Mouse (Mus musculus): Measurements from ENCODE around the gene St6galnac3.

Gene St6galnac3

DNA sequence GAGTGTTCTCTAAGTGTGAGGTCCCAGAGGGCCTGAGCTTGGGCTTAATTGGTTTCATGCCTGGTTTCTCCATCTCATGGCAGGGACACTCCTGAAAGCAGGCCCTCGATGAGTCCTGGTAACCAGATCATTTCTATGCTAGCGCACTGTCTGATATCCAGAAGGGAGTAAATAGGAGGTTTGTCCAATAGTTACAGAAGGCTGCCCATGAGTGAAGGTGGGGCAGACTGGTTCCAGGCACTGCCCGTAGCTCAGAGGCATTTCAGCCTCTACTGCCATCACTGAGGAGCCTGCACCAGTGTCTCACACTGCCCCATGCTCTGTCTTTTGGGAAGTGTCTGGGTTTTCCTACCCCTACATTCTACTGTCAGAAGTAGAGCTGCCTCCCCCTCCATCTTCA, 72.1 kb downstream of the St6galnac3 start:
- no peak for DNase-seq (ENCODE audit: low spot score)

DNA sequence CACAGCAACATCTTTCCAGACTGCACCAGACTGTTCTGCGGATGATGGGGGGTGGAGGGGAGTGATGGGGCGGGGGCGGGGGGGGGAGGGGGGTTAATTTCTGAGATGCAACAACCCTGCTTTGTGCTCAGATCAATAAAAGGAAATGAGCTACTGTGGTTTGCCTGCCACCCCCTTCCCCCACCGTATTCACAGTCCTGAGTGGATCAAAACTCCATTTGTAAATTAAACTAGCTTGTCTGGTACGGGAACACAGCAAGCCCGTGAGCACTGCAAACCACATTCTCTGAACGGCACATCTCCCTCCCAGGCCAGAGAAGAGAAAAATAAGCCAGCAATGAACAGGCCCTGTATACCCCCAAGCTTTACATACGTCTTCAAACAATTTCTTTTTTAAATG, 76.3 kb downstream of the St6galnac3 start:
- no peak for DNase-seq (ENCODE audit: low spot score)

DNA sequence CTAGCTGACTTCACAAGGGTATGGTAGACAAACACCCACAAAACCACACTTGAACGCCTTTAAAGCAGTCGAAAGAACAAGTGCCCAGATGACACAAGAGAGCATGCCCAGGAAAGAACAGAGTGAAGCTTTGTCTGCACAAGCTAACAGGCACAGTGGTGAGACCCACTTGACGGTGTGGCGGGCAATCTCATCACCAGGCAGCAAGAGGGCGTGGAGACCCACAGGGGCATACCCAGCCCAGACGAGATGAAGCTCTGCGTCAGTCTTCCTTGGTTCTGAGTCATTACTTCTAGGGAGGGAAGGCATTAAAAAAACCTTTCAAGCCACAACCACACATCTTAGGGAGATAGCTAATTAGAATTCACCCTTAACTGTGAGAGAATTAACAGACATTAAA, 79.2 kb downstream of the St6galnac3 start:
- no peak for DNase-seq (ENCODE audit: low spot score)

DNA sequence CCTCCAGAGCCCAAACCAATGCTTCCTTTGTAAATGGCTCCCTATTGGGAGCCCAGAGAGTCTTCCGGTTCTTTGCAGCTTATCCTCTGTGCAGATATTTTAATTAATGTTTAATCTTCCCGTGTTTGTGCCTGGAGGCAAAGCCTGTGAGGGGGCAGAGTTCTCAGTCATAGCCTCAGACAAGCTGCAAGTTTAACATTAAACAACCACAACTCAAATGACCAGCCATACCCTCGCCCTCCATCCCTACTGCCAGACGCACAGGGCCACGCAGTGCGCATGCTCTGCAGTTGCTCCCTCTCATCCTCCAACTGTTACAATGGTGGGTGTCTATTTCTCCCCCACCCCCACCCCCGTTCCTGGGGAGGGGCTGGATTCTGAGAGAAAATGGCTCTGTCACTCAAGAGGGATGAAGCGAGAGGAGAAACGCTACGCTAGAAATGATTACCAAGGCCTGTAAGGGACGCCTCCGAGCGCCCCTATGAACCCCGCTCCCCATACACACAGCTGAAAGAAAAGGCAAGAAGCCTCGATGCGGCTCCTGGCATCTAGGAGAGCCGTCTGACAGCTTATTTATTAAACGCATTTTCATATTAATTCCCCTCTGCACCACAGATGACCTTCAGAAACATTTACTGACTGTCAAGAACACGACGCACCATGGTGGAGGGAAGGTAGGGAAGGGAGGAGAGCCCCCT, 81.0 kb downstream of the St6galnac3 start:
- DNase-seq (ENCODE audit: low spot score): peak; percentile 77

DNA sequence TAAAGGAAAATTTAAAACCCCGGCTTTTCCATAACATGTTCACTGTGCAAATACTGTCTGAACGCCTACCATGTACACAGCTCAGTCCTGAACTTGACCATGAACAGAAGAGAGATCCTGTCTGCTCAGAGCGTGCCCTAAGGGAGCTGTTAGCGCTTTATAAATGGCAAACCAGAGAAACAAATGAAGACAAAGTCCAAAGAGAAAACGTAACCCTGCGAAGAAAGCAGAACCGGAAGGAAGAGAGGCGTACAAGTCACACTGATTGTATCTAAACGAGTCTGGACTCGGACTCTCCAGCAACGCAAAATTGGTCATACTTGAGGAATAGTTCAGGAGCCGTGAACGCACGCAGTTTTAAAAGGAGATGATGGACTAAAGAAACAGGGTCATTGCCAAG, 82.1 kb downstream of the St6galnac3 start:
- no peak for DNase-seq (ENCODE audit: low spot score)

DNA sequence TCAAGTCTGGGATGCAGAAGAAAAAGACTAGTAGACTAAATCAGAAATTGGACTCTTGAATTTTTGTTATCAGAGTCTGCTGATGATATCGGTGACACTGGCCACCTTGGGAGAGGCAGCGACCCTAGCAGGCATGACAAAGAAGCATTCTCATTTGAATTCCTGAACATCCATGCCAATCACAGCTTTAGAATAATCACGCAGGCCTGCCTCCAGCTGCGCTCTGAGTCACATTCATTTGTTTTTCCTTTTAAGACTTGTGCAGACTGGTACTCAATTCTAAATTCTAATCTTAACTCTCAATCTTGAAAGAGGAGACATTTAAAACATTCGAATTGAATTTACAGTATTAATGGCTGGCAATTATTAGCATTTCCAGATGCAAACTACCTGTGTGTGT, 83.2 kb downstream of the St6galnac3 start:
- DNase-seq (ENCODE audit: low spot score): no peak

DNA sequence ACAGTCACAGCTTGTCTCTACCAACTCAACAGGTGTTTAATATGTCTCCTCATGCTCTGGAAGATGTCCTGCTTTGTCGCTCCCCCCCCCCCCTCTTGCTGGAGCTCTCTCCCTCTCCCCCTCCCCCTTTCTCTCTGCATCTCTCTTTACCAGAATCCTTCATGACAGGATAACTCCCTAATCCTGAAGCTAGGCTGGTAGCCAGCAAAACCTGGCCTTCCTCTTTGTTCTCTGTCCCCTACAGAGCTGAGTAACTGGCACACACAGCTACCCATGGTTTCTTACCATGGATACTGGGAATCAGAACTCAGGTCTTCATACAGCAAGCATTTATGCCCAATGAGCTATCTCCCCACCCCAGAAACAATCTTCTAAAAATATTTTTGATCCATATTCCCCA, 87.6 kb downstream of the St6galnac3 start:
- no peak for DNase-seq (ENCODE audit: low spot score)

DNA sequence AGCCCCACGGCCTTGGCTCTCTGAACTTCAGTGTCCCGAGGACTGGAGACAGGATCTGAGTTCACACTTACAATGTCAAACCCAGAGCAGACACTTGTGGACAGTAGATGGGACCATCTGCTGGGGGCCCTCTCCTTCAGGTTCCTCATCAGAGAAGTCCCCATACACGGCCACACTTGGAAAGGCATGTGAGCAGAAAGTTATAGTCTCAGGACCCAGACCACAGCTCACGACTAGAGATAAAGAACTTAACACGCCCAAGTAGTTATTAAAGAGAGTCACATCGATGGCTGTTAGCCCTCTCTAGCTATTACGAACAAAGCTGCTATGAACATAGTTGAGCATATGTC, 88.2 kb downstream of the St6galnac3 start:
- DNase-seq (ENCODE audit: low spot score): no peak

DNA sequence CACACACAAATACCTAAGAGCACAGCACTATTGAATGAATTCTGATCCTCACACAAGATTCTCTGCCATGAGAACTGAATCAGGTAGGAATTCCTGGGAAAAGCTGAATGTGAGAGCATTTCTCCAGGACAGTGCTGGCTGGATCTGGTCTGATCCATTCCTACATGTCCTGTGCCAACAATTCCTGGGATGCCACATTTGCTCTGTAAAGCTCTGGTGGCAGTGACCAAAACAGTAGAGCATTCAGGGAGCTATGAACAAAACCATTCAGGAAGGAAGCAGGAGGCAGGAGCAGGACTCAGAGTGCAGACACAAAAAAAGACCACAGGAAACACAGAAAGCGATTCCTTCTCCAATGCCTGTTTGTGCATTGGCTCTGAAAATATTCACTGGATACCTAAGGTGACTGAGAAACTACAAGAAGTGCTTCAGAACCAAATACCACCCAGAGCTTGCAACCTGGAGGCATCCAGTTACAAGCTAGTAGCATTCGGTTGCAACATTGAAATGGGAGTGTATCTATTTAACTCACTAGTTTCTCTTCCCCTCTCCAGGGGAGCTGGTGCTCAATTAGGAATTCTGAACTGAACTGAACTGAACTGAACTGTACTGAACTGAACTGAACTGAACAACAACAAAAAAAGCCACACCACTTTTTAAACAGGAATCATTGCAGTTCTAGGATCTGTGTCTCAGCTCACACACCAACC, 88.7 kb downstream of the St6galnac3 start:
- DNase-seq (ENCODE audit: low spot score): no peak

DNA sequence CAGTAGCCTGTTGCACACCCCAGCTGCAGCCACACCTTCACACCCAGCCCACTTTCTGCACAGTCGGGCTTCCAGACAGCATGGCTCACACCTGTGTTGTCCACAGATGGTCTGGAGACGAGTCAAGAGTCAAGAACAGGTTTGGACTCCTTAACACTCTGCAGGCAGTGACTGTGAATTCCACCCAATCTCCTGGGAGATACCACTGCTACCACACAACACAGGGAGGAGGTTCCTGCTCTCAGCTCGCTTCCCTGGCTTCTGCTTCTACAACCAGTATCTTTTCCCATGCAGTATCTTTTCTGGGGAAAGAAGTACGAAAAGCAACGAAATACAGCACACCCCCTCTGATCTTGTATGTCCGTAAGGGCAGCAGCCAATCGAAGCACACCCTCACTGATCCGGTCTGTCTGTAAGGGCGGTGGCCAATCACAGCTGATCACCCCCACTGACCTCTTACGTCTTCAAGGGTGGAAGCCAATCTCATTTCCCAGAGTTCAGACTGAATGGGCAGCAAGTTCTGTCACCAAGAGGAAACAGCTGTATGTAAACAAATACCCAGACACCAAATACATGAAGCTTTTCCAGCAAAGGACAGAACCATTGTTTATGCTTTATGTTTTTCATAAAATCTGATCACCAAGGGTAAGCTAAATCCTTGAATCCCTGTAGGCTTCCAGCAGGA, 92.8 kb downstream of the St6galnac3 start:
- DNase-seq (ENCODE audit: low spot score): no peak

DNA sequence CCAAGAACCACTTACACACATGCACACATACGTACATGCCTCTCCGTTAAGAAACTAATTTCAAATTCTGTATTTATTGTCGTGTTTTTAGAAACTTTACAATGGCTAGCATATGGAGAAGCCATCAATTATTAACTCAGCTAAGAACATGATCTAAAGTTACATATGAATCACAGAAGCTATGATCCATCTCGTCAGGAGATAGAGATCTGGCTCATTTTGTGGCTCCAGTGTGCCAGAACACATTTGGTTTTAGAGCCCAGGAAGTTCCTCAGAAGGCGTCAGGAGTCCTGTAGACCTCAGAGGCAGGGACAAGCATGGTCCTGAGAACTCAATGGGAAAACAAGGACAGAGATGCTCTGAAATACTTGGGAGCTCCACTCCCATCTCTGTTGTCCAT, 98.7 kb downstream of the St6galnac3 start:
- DNase-seq (ENCODE audit: low spot score): no peak

DNA sequence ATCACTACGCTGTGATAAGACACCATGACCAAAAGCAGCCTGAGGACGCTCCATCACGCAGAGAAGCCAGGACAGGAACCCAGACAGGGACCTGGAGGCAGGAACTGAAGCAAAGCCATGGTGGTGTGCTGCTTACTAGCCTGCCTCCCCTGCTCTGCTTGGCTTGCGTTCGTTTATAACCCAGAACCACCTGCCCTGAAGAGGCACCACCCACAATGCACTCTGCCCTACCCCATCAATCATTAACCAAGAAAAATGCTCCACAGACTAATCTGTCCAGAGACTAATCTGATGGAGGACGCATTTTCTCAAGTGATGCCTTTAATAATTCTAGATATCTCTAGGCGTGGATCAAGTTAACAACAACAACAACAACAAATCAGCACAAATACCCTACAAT, 106.0 kb downstream of the St6galnac3 start:
- peak; percentile 67 for DNase-seq (ENCODE audit: low spot score)

DNA sequence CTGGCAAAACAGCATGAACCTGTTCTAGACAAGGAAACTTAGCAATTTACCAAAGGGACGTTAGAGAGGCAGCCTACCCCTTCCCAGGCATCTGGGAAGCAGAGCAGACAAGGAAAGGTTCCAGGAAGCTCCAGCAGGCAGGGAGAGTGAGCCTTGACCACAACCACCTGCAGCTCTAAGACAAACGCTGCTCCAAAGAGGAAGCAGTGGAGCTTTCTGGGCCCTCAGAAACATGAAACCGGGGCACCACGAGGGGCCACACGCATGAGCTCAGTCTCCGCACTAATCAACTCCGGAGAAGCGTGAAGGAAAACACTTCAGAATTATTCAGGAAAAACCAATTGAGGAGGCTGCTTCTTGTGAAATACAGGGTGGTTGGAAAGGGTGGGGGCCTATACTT, 108.1 kb downstream of the St6galnac3 start:
- DNase-seq (ENCODE audit: low spot score): no peak

DNA sequence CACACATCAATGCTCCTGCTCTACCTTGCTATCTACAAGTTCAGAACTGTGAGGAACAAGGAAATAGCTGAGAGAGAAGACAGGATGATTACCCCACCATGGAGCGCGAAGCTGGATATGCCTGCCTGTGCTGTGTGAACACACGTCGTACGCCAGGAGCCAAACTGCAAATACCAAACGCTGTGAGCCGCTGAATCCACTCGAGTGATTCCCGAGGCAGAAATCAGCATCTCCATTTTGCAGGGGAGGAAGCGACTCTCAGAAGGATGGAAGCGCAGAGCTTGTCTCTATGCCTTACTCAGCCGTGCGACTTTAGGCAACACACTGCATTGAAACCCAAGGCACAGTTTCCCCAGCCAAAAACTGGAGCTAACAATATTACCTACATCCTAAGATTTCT, 114.7 kb downstream of the St6galnac3 start:
- no peak for DNase-seq (ENCODE audit: low spot score)

DNA sequence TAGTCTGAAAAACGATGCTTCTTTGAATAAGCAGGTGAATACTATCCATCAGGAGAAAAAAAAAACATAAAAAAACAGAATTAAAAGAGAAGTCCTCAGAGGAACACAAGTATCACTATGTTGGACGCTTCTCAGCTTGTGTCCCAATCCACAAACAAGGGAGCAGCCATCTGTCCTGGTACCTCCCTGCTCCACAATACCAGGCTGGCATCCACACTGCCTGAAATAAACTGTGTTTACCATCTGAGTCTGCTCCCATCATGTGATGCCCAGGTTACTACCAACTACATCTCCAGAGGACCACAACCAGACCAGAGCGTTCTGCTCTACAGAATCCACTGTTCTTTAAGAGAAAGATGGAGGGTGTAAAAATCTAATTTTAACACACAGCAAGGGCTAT, 118.6 kb downstream of the St6galnac3 start:
- DNase-seq (ENCODE audit: low spot score): no peak

DNA sequence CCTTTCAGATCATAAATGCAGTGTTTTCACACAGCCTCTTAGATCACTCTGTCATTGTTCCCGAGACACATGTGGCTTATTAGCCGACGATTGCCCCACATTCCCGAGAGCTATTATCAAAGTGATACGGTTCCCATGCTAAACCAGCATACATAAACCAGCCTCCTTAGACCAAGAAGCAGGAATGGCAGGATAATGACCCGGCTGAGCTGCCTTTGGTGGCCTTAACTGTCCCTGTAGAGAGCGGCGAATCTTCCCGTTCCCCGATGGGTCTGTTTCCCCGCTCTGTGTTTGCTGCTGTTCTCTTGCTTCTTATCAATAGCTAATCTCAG, 119.2 kb downstream of the St6galnac3 start:
- no peak for DNase-seq (ENCODE audit: low spot score)

DNA sequence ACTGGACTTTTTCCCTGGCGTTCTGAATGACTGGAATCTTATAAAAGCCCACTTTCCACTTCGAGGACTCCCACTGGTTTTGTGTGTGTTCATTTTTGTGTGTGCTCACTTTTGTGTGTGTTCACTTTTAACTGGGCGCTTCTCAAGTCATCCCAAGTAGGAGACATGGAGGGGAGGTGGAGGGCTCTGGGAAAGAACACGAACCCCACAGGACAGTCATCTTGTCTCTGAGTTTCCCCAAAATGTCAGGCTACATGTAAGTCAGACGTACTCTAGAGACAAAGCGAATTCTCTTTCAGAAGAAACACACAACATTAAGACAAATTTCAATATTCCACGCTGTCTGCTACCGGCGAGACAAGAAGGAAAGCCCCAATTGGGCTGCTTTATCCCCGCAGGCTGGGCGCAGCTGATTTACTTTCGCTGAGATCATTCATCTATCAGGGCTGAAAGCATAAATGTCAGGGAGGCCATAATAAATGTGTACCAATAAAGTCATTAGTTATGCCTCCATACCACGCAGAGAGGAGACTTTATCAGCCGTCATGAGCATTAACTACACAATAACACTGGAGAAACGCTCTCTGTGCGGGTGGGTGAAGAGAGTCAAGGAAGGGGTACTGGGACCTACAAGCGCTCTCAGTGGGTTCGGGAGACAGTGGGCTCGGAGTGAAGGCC, 119.7 kb downstream of the St6galnac3 start:
- no peak for DNase-seq (ENCODE audit: low spot score)

DNA sequence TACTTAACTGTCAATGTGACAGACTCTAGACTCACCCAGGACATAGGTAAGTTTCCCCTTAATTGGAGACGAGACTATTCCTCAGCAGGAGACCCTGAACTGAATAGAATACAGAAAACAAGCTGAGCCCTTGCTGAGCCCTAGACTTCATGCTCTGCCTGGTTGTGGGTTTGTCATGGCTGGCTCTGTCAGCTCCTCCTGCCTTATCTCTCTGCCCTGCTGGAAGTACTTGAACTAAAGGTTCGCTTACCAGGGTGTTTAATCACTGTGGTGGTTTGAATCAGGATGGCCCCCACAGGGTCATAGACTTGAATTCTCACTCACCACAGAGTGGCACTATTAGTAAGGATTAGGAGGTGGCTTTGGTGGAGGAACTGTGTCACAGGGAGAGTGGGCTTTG, 125.8 kb downstream of the St6galnac3 start:
- DNase-seq (ENCODE audit: low spot score): no peak

DNA sequence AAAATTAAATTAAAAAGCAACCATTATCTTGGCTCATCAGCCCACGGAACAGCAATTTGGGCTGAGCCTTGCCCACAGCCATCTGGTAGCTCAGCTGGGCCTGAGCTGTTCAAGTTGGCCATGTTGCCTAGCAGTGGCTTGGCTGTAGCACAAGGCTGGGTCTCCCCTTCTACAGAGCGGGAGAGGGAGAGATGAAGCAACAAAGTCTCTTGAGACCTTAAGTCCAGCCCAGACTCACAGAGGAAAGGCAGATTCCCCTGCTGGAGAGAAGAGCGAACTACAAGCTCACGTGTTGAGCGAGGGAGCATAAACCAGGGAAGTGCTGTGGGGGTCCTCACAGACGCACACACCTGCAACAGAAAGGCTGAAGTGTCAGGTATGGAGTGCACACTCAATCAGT, 126.3 kb downstream of the St6galnac3 start:
- DNase-seq (ENCODE audit: low spot score): no peak

DNA sequence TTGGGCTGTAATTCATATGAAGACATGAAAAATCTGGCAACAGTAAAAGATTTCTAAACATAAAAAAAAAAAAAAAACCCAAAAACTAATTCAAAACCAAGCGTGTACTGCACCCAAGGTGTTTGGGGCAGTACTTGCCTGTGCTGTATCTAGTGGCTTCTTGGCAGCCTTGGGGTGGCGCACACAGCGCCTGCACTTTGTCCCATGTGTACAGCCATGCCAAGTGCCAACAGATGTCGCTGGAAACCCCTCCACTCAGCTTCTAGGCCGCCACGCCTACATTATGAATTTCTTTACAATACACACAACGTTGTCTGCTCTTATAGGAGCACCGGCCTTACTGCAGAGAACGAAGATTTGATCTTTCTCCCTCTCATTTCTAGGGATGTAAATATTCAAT, 130.4 kb downstream of the St6galnac3 start:
- no peak for DNase-seq (ENCODE audit: low spot score)

DNA sequence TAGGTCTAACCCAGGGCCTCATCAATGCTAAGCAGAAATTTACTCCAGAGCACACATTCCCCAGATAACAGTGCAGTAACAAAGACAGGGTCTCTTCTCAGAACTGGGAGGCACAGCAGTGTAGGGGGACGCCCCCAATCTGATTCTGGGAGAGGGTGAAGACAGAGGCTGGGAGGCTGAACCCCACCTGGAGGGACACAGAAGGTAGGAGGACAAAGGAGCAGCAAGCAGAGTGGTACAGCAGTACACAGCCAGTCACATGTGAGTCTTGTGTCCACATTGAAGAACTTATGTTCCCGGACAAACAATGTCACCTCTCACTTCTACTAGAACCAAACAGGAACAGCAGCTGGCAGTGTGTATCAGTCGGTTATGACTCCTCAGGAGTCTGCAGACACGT, 131.0 kb downstream of the St6galnac3 start:
- DNase-seq (ENCODE audit: low spot score): no peak

DNA sequence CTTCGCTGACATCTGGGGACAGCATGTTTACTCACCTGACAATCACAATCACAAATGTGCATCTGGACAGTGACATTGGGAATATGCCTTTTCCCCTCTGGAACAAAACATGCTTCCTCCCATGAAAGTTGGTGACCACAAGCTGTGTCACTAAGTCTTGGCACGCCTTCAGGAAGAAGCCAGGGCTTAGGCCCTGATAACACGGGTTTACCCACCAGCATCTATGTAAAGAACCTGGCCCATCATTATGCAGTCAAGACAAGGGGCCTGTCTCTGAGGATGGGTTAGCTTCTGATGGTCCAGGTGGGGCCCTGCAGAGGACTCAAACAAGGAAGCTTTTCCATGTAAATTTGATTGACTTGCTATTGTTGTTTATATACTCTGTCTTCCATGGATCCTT, 131.9 kb downstream of the St6galnac3 start:
- DNase-seq (ENCODE audit: low spot score): no peak

DNA sequence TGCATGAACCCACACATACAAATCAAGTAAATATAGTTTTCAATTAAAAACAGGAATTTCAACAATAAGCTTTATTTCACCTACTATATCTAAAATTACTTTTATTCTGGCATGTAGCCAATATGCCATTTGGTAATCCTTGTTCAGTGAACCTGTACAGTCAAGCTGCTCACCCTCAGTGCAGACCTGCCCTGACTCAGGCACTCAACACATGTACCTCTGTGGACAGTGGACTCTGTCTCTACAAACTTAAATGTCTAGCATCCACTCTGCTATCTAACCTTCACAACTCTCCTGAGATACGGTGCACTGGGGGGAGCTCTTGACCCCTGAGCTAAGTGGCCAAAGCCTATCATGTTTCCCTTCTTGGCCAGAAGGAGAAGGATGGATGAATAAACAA, 137.4 kb downstream of the St6galnac3 start:
- DNase-seq (ENCODE audit: low spot score): no peak
